Mouse (Mus musculus) midbrain, embryonic 14.5 days (tissue): ENCODE data around the gene Plod2. TPM values are rescaled to one million over a fixed set of nuclear protein-coding genes. Genes with fewer than 3 reads are reported as not detected.
A peak's percentile ranks its signal among the peaks of the same experiment; 100 is the strongest.

ENCODE experiments used
- ATAC-seq: fragments of 200-750 bp; cut with Nextera tagmentation; 2 replicates; pipeline ENCODE4 v1.8.0; 2017; ENCODE audit warnings: moderate number of reproducible peaks, moderate library complexity; ENCODE audit not compliant: low FRiP score, low TSS enrichment
- DNase-seq: peaks from one replicate; pipeline ENCODE4 v3.0.0-alpha.2; 2015
- H3K27ac ChIP-seq: fragments of 300-500 bp; sonication (generic); replicated peaks from 2 replicates; pipeline ENCODE4 v1.5.1; 2014; ENCODE audit warnings: mild to moderate bottlenecking, low read depth, low read length, moderate library complexity
- H3K27me3 ChIP-seq: fragments of 300-500 bp; sonication (generic); 2 replicates; pipeline ENCODE4 v1.6.1; 2014; ENCODE audit warnings: low read length, control low read depth, mixed read lengths; ENCODE audit not compliant: control insufficient read depth, insufficient read depth
- H3K36me3 ChIP-seq: fragments of 300-500 bp; sonication (generic); 2 replicates; pipeline ENCODE4 v1.6.1; 2014; ENCODE audit warnings: low read length, control low read depth; ENCODE audit not compliant: control insufficient read depth, insufficient read depth
- H3K4me1 ChIP-seq: fragments of 300-500 bp; sonication (generic); 2 replicates; pipeline ENCODE4 v1.6.1; 2014; ENCODE audit warnings: mild to moderate bottlenecking, antibody characterized with exemption, low read length, control low read depth; ENCODE audit not compliant: control insufficient read depth, insufficient read depth
- H3K4me2 ChIP-seq: fragments of 300-500 bp; sonication (generic); 2 replicates; pipeline ENCODE4 v1.6.1; 2014; ENCODE audit warnings: mild to moderate bottlenecking, low read length, moderate library complexity
- H3K4me3 ChIP-seq: fragments of 300-500 bp; sonication (generic); replicated peaks from 2 replicates; pipeline ENCODE4 v1.5.1; 2014; ENCODE audit warnings: low read depth, low read length
- H3K9ac ChIP-seq: fragments of 300-500 bp; sonication (generic); replicated peaks from 2 replicates; pipeline ENCODE4 v1.6.1; 2014; ENCODE audit warnings: mild to moderate bottlenecking, low read length, moderate library complexity
- H3K9me3 ChIP-seq: fragments of 300-500 bp; sonication (generic); 2 replicates; pipeline ENCODE4 v1.6.1; 2016; ENCODE audit warnings: low read length, control low read depth, mixed read lengths; ENCODE audit not compliant: control insufficient read depth
- WGBS: fragments of 180-500 bp; shearing (Covaris S2); extraction: QIAGEN DNeasy Blood & Tissue Kit; methylation state at CpG from one replicate; pipeline ENCODE4 v1.1.7; 2014; 5-methylcytosine and 5-hydroxymethylcytosine counted together
- polyA plus RNA-seq: library from polyadenylated mRNA; unstranded; fragments of >200 nt; fragmentation: Nextera tagmentation; extraction: Ambion mirVana; gene quantifications from 2 replicates; pipeline ENCODE4 v1.2.1, GENCODE M21; 2014

Plod2 gene
- polyA plus RNA-seq, 1 experiment from 2014 or later = 13.1 TPM

GRCm38 (mm10) chr9:92601551-92601950 is 59.5 kb downstream of the Plod2 start:
- ATAC-seq = no peak
- no peaks in the 10 kb centered on the region for H3K36me3 ChIP-seq
- H3K4me2 ChIP-seq = no peak overlapping the region
- H3K27ac ChIP-seq = no peak overlapping the region
- WGBS = 79% methylated on average over 5 of the region's 5 CpGs
- no peaks in the 10 kb centered on the region for H3K27me3 ChIP-seq
- no peak overlapping the region for H3K4me3 ChIP-seq
- no peak for DNase-seq
- H3K4me1 ChIP-seq = no peaks in the 10 kb centered on the region
- H3K9ac ChIP-seq = no peak overlapping the region
- H3K9me3 ChIP-seq = no peaks in the 10 kb centered on the region

- no peaks in the 10 kb centered on the region for H3K36me3 ChIP-seq
- no peaks in the 10 kb centered on the region for H3K4me1 ChIP-seq
- H3K9me3 ChIP-seq = no peaks in the 10 kb centered on the region
- ATAC-seq (no peak), DNase-seq (no peak)
- H3K4me2 ChIP-seq = no peak overlapping the region
- WGBS = 61% methylated on average over 4 of the region's 4 CpGs
- H3K4me3 ChIP-seq = no peak overlapping the region
- H3K27ac ChIP-seq = no peak overlapping the region
- no peaks in the 10 kb centered on the region for H3K27me3 ChIP-seq
- no peak overlapping the region for H3K9ac ChIP-seq
Observed at GRCm38 (mm10) chr9:92603541-92603940, 61.5 kb downstream of the Plod2 start.

GRCm38 (mm10) chr9:92610628-92611267 is 68.7 kb downstream of the Plod2 start:
- no peaks in the 10 kb centered on the region for H3K4me1 ChIP-seq
- H3K4me2 ChIP-seq = no peak overlapping the region
- no peaks in the 10 kb centered on the region for H3K27me3 ChIP-seq
- no peak overlapping the region for H3K27ac ChIP-seq
- H3K9me3 ChIP-seq = no peaks in the 10 kb centered on the region
- H3K4me3 ChIP-seq = no peak overlapping the region
- no peak overlapping the region for H3K9ac ChIP-seq
- WGBS = 73% methylated on average over 9 of the region's 9 CpGs
- ATAC-seq (no peak), DNase-seq (peak; percentile 88)
- no peaks in the 10 kb centered on the region for H3K36me3 ChIP-seq

- no peak overlapping the region for H3K9ac ChIP-seq
- no peak overlapping the region for H3K4me2 ChIP-seq
- H3K27me3 ChIP-seq = no peaks in the 10 kb centered on the region
- DNase-seq = no peak
- H3K36me3 ChIP-seq = no peaks in the 10 kb centered on the region
- no peaks in the 10 kb centered on the region for H3K9me3 ChIP-seq
- no peak for ATAC-seq
- H3K27ac ChIP-seq = no peak overlapping the region
- WGBS = 94% methylated on average over 15 of the region's 15 CpGs
- no peak overlapping the region for H3K4me3 ChIP-seq
- no peaks in the 10 kb centered on the region for H3K4me1 ChIP-seq
Observed at GRCm38 (mm10) chr9:92612641-92613040, 70.6 kb downstream of the Plod2 start.

GRCm38 (mm10) chr9:92613206-92613605 is 71.2 kb downstream of the Plod2 start:
- no peaks in the 10 kb centered on the region for H3K36me3 ChIP-seq
- DNase-seq (no peak), ATAC-seq (no peak)
- no peaks in the 10 kb centered on the region for H3K9me3 ChIP-seq
- 76% methylated on average over 8 of the region's 8 CpGs for WGBS
- no peaks in the 10 kb centered on the region for H3K4me1 ChIP-seq
- no peak overlapping the region for H3K4me3 ChIP-seq
- H3K27me3 ChIP-seq = no peaks in the 10 kb centered on the region
- no peak overlapping the region for H3K27ac ChIP-seq
- no peak overlapping the region for H3K4me2 ChIP-seq
- H3K9ac ChIP-seq = no peak overlapping the region

- Histone ChIP-seq H3K9ac (no peak overlapping the region), H3K9me3 (no peaks in the 10 kb centered on the region), H3K4me3 (no peak overlapping the region), H3K4me2 (no peak overlapping the region), H3K36me3 (no peaks in the 10 kb centered on the region), H3K4me1 (no peaks in the 10 kb centered on the region), H3K27ac (no peak overlapping the region), H3K27me3 (no peaks in the 10 kb centered on the region)
- DNase-seq (no peak), ATAC-seq (no peak)
- 95% methylated on average over 2 of the region's 2 CpGs for WGBS
Observed at GRCm38 (mm10) chr9:92616418-92616817, 74.4 kb downstream of the Plod2 start.

GRCm38 (mm10) chr9:92617376-92617775 is 75.4 kb downstream of the Plod2 start:
- Histone ChIP-seq H3K4me2 (no peak overlapping the region), H3K4me3 (no peak overlapping the region), H3K36me3 (no peaks in the 10 kb centered on the region), H3K9me3 (no peaks in the 10 kb centered on the region), H3K9ac (no peak overlapping the region), H3K27ac (no peak overlapping the region), H3K4me1 (no peaks in the 10 kb centered on the region), H3K27me3 (no peaks in the 10 kb centered on the region)
- DNase-seq (no peak), ATAC-seq (no peak)
- WGBS = 88% methylated on average over 2 of the region's 2 CpGs

- Histone ChIP-seq H3K4me3 (no peak overlapping the region), H3K27ac (no peak overlapping the region), H3K36me3 (no peaks in the 10 kb centered on the region), H3K9ac (no peak overlapping the region), H3K4me2 (no peak overlapping the region), H3K9me3 (no peaks in the 10 kb centered on the region), H3K4me1 (no peaks in the 10 kb centered on the region), H3K27me3 (no peaks in the 10 kb centered on the region)
- WGBS = 77% methylated on average over 1 of the region's 1 CpGs
- DNase-seq (no peak), ATAC-seq (no peak)
Observed at GRCm38 (mm10) chr9:92620088-92620487, 78.1 kb downstream of the Plod2 start.

GRCm38 (mm10) chr9:92621246-92621645 is 79.2 kb downstream of the Plod2 start:
- H3K27ac ChIP-seq = no peak overlapping the region
- no peaks in the 10 kb centered on the region for H3K27me3 ChIP-seq
- H3K9ac ChIP-seq = no peak overlapping the region
- H3K4me2 ChIP-seq = no peak overlapping the region
- WGBS = 70% methylated on average over 3 of the region's 3 CpGs
- DNase-seq (no peak), ATAC-seq (no peak)
- no peaks in the 10 kb centered on the region for H3K9me3 ChIP-seq
- H3K36me3 ChIP-seq = no peaks in the 10 kb centered on the region
- no peaks in the 10 kb centered on the region for H3K4me1 ChIP-seq
- H3K4me3 ChIP-seq = no peak overlapping the region
